Mouse (Mus musculus) spleen, adult 2 months (tissue): ENCODE results near the gene C2cd2l. TPM values are rescaled to one million over a fixed set of nuclear protein-coding genes. Genes with fewer than 3 reads are reported as not detected.

ENCODE experiments used
- DNase-seq, 2 experiments: peaks; one replicate each; pipeline versions ENCODE4 v3.0.0 to v3.0.0-alpha.2; 2012 to 2021; ENCODE audit warnings: low spot score in 2 of 2, low read depth in 1 of 2
- H3K27ac ChIP-seq: fragments of 200-500 bp; 2 replicates; pipeline ENCODE4 v1.5.1; 2012; ENCODE audit warnings: low read length, inconsistent platforms; ENCODE audit not compliant: insufficient read depth
- H3K27me3 ChIP-seq: fragments of 200-500 bp; 2 replicates; pipeline ENCODE4 v1.6.1; 2012; ENCODE audit warnings: mild to moderate bottlenecking, moderate library complexity, low read length, inconsistent platforms; ENCODE audit not compliant: control insufficient read depth, insufficient read depth
- H3K36me3 ChIP-seq: fragments of 200-500 bp; 2 replicates; pipeline ENCODE4 v1.6.1; 2012; ENCODE audit warnings: mild to moderate bottlenecking, low read length, inconsistent platforms; ENCODE audit not compliant: control insufficient read depth, insufficient read depth
- H3K4me1 ChIP-seq: fragments of 200-500 bp; 2 replicates; pipeline ENCODE4 v1.6.1; 2011; ENCODE audit warnings: inconsistent platforms; ENCODE audit not compliant: control insufficient read depth, insufficient read depth, insufficient read length
- H3K4me3 ChIP-seq: fragments of 200-500 bp; 2 replicates; pipeline ENCODE4 v1.5.1; 2011; ENCODE audit warnings: mild to moderate bottlenecking, inconsistent platforms; ENCODE audit not compliant: insufficient read depth, insufficient read length; ENCODE audit errors: extremely low read depth
- CTCF ChIP-seq: fragments of 200-500 bp; IDR thresholded peaks from 2 replicates; pipeline ENCODE4 v1.5.1; 2011; ENCODE audit warnings: mild to moderate bottlenecking, inconsistent platforms; ENCODE audit not compliant: insufficient read depth, insufficient read length, insufficient replicate concordance; ENCODE audit errors: extremely low read depth
- POLR2A ChIP-seq: fragments of 200-500 bp; IDR thresholded peaks from 2 replicates; pipeline ENCODE4 v1.6.1; 2011; ENCODE audit warnings: low read depth, low read length, inconsistent platforms
- WGBS: fragments of 180-500 bp; shearing (Covaris S2); methylation state at CpG from one replicate; pipeline ENCODE4 v1.1.7; 2018; 5-methylcytosine and 5-hydroxymethylcytosine counted together
- polyA plus RNA-seq: library from polyadenylated mRNA; depleted of rRNA; stranded (reverse); fragments of >200 nt; gene quantifications from 2 replicates; pipeline ENCODE4 v1.2.3, GENCODE M21; 2012

Gene C2cd2l
- polyA plus RNA-seq, 1 experiment = 28.0 TPM

- Histone ChIP-seq H3K4me3 (peak within 1 kb of the TSS; percentile 54), H3K36me3 (peaks cover 5% of the 10 kb centered on the region; the same call in 1 of the 2 replicates), H3K4me1 (peaks cover 15% of the 10 kb centered on the region), H3K27me3 (peaks cover 23% of the 10 kb centered on the region), H3K27ac (peak within 1 kb of the TSS; percentile 47; the same call in 1 of the 2 replicates)
- TF ChIP-seq CTCF = no peak
- no peak for TF ChIP-seq POLR2A
- no peak for DNase-seq
- 5% methylated on average over 38 of the region's 38 CpGs for WGBS
Observed at GRCm38 (mm10) chr9:44288076-44288958, 31.8 kb downstream of the C2cd2l start, which contains the start of gene Abcg4. Gene Abcg4 (minus strand): TSS chr9:44288615.

DNA sequence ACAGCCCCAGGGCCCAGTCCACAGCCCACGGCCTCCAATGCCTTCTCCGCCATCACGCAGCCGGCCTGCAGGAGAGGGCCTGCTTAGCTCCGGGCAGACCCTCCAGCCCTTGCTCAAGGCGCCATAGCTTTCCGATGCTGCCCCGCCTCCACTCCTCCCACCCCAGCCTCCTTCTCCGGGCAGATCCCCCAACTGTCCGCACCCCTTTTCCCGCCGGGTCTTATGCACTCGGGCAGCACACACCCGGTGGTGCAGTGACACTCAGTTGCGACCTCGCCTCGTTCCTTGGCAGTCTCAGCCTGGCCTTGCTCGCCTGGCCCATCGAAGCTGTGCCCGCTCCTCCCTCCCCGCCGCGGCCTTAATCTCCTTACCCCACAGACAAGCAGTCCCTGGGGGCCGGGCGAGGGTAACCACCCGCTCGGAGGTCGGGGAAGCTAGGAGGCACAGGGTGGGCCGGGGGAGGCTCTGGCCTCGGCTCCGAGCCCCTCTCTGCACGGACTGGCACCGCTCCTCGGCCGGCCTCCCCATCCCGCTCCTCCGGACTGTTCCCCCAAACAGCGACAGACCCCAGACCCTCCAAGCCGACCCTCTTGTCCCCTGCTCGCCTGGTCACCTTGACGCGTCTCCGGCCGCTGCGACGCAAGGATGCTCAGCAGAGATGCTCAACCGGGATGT is 32.5 kb downstream of the C2cd2l start:
- DNase-seq = no peak
- peaks cover 23% of the 10 kb centered on the region for H3K27me3 ChIP-seq
- no peak for TF ChIP-seq POLR2A
- no peak for TF ChIP-seq CTCF
- 6% methylated on average over 47 of the region's 47 CpGs for WGBS
- H3K4me3 ChIP-seq = peak overlapping the region; percentile 54
- peaks cover 5% of the 10 kb centered on the region; the same call in 1 of the 2 replicates for H3K36me3 ChIP-seq
- H3K27ac ChIP-seq = no peak overlapping the region
- peaks cover 15% of the 10 kb centered on the region for H3K4me1 ChIP-seq

GRCm38 (mm10) chr9:44287003-44287400 is 33.1 kb downstream of the C2cd2l start:
- H3K36me3 ChIP-seq = peaks cover 5% of the 10 kb centered on the region; the same call in 1 of the 2 replicates
- H3K4me3 ChIP-seq = peak overlapping the region; percentile 54; the same call in 1 of the 2 replicates
- no peak for DNase-seq
- H3K27me3 ChIP-seq = peaks cover 23% of the 10 kb centered on the region
- no peak overlapping the region for H3K27ac ChIP-seq
- 13% methylated on average over 11 of the region's 11 CpGs for WGBS
- no peak for TF ChIP-seq POLR2A
- peaks cover 15% of the 10 kb centered on the region for H3K4me1 ChIP-seq

DNA sequence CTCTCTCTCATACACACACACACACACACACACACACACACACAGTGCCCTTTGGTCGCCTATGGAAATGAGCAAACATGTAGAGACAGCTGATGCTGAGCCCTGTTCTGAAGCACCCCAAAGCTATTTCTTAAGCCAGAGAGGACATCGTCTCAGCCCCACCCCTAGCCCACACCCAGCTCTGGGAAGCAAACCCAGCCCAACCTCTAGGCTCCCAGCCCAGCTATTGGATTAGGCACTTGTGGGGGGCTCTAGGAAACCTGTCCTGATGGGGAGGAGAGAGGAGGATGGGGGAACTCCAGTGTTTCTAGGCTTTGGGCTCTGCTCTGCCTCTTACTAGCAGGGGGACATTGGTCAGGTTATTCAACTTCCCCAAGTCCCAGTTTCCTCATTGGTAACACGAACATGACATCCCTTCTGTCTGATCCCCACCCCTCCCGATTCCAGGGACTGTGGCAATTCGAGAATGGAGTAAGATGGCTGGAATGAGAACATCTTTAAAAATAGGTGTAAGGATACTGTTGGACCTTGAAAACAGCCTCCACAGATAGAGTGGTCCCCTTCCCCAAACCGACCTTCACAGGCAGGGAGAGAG is 33.7 kb downstream of the C2cd2l start:
- Histone ChIP-seq H3K27ac (no peak overlapping the region), H3K27me3 (peaks cover 23% of the 10 kb centered on the region), H3K36me3 (peaks cover 3% of the 10 kb centered on the region; the same call in 1 of the 2 replicates), H3K4me3 (no peak overlapping the region; the same call in 1 of the 2 replicates), H3K4me1 (peaks cover 15% of the 10 kb centered on the region)
- TF ChIP-seq CTCF (no peak), POLR2A (no peak)
- no peak for DNase-seq
- 20% methylated on average over 6 of the region's 6 CpGs for WGBS

DNA sequence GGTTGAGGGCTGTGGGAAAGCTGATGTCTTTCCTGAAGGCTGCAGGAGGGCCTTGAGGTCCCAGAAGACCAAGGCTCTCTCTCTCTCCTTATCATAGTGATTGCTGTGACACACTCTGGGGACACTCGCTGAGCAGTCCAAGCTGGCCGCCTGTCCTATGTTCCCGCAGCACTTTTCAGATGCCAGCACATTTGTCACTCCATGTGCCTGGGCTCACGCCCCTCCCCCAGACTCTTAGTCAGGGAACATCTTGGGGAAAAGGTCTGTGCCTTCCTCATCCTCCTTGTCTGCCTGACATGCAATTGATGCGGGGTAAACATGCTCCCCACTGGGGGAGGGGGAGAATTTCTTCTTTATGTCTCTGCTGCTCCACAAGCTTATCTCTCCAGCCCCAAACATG is 36.9 kb downstream of the C2cd2l start:
- peaks cover 12% of the 10 kb centered on the region for H3K27me3 ChIP-seq
- 82% methylated on average over 5 of the region's 5 CpGs for WGBS

DNA sequence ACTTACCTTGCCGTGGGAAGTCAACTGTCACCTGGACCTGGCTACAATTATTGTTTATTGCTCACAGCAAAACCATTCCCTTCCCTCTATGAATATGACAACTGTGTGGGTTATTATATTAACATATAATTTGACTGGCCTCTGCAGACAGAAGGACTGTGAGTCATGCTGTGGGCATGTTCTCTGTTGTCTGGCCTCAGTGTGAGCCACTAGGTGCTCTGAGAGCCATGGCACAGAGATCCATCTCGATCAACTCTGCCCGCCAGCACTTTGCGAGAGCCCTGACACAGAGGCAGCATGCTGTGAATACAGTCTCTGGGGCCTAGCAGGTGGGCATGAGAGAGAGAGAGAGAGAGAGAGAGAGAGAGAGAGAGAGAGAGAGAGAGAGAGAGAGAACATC is 50.1 kb downstream of the C2cd2l start:
- no peak for DNase-seq
- WGBS = 90% methylated on average over 4 of the region's 4 CpGs
- Histone ChIP-seq H3K27me3 (no peaks in the 10 kb centered on the region), H3K27ac (no peak overlapping the region), H3K36me3 (no peaks in the 10 kb centered on the region), H3K4me1 (peaks cover 7% of the 10 kb centered on the region), H3K4me3 (no peak overlapping the region)
- TF ChIP-seq CTCF = no peak

More for the DNA sequence above, 36.9 kb downstream of the C2cd2l start:
- Histone ChIP-seq H3K4me3 (no peak overlapping the region), H3K36me3 (no peaks in the 10 kb centered on the region), H3K27ac (no peak overlapping the region), H3K4me1 (peaks cover 11% of the 10 kb centered on the region)
- DNase-seq = no peak
- TF ChIP-seq CTCF (no peak), POLR2A (no peak)
